Comparison of ENCODE assay signal across 8 mouse cellular contexts in genomic region chr12:28635535-28636476, GRCm38 (mm10). TPM values are rescaled to one million over a fixed set of nuclear protein-coding genes. Genes with fewer than 3 reads are reported as not detected.
DNase-seq lines count a peak whose midpoint lies in the region; ATAC-seq and TF ChIP-seq lines count a peak whose summit lies in the region.

Rps7 (minus strand) TSS chr12:28635953.

- H3K27me3 ChIP-seq in embryonic facial prominence, embryonic 15.5 days: no peaks in the 10 kb centered on the region
- H3K27me3 ChIP-seq in limb, embryonic 14.5 days (ENCODE audit: control insufficient read depth, insufficient read depth, low read length): no peaks in the 10 kb centered on the region
- no peaks in the 10 kb centered on the region for H3K27me3 ChIP-seq in midbrain, postnatal 0 days (ENCODE audit: insufficient read depth, low read length)

- no peaks in the 10 kb centered on the region for H3K9me3 ChIP-seq in embryonic facial prominence, embryonic 15.5 days (replicated peaks)
- H3K9me3 ChIP-seq in limb, embryonic 14.5 days (ENCODE audit: control insufficient read depth, low read length): no peaks in the 10 kb centered on the region
- H3K9me3 ChIP-seq in midbrain, postnatal 0 days (ENCODE audit: low read length): no peaks in the 10 kb centered on the region

- peak; percentile 76 for TF ChIP-seq POLR2A in bone marrow, adult 2 months (IDR thresholded peaks at IDR 0.05; ENCODE audit: borderline replicate concordance, control insufficient read depth, low read depth, low read length)
- TF ChIP-seq POLR2A in limb, embryonic 14.5 days (IDR thresholded peaks at IDR 0.05; ENCODE audit: borderline replicate concordance, extremely low read depth, insufficient read depth, insufficient read length): peak; percentile 82; the same call in 1 of the 2 replicates

- DNase-seq in 416B (ENCODE audit: low read depth): peak; percentile 97
- DNase-seq in heart, adult 8-10 months (ENCODE audit: low spot score): peak; percentile 95
- peak; percentile 95 for DNase-seq in kidney, adult 9 months
- DNase-seq in limb, embryonic 14.5 days (ENCODE audit: low spot score): peak; percentile 96
- peak; percentile 97 for DNase-seq in midbrain, postnatal 0 days (ENCODE audit: low spot score)
- peak; percentile 84 to 89 for DNase-seq in spleen, postnatal 14 days (ENCODE audit: low spot score in 2 of 2)

- peak within 1 kb of the TSS; percentile 62 for H3K4me2 ChIP-seq in embryonic facial prominence, embryonic 15.5 days (replicated peaks)
- peak within 1 kb of the TSS; percentile 82 for H3K4me2 ChIP-seq in limb, embryonic 14.5 days (replicated peaks; ENCODE audit: low read depth, low read length, severe bottlenecking)
- H3K4me2 ChIP-seq in midbrain, postnatal 0 days (ENCODE audit: low read depth, low read length, poor library complexity, severe bottlenecking): peak within 1 kb of the TSS; percentile 60

- H3K9ac ChIP-seq in embryonic facial prominence, embryonic 15.5 days: peak within 1 kb of the TSS; percentile 99
- H3K9ac ChIP-seq in limb, embryonic 14.5 days (ENCODE audit: low read depth, low read length, severe bottlenecking): peak within 1 kb of the TSS; percentile 95
- H3K9ac ChIP-seq in midbrain, postnatal 0 days (replicated peaks; ENCODE audit: low read length, poor library complexity, severe bottlenecking): peak within 1 kb of the TSS; percentile 88

- peaks cover 2% of the 10 kb centered on the region; the same call in 1 of the 2 replicates for H3K4me1 ChIP-seq in bone marrow, adult 2 months (ENCODE audit: control insufficient read depth, insufficient read depth, low read length)
- peaks cover 19% of the 10 kb centered on the region for H3K4me1 ChIP-seq in embryonic facial prominence, embryonic 15.5 days
- peaks cover 5% of the 10 kb centered on the region for H3K4me1 ChIP-seq in limb, embryonic 14.5 days (ENCODE audit: control insufficient read depth, insufficient read depth, low read length)
- peaks cover 5% of the 10 kb centered on the region; the same call in 1 of the 2 replicates for H3K4me1 ChIP-seq in midbrain, postnatal 0 days (ENCODE audit: insufficient read depth, low read length)

- H3K36me3 ChIP-seq in embryonic facial prominence, embryonic 15.5 days: peaks cover 36% of the 10 kb centered on the region
- H3K36me3 ChIP-seq in limb, embryonic 14.5 days (ENCODE audit: control insufficient read depth, insufficient read depth, low read length): peaks cover 39% of the 10 kb centered on the region
- peaks cover 31% of the 10 kb centered on the region for H3K36me3 ChIP-seq in midbrain, postnatal 0 days (ENCODE audit: insufficient read depth, low read length)

- 4% methylated on average over 69 of the region's 69 CpGs for WGBS in bone marrow, adult 2 months
- 5% methylated on average over 69 of the region's 69 CpGs for WGBS in embryonic facial prominence, embryonic 15.5 days
- 6% methylated on average over 69 of the region's 69 CpGs for WGBS in limb, embryonic 14.5 days
- 6% methylated on average over 69 of the region's 69 CpGs for WGBS in midbrain, postnatal 0 days

- peak; percentile 95 for ATAC-seq in embryonic facial prominence, embryonic 15.5 days (ENCODE audit: insufficient number of reproducible peaks, low FRiP score, low TSS enrichment, low read depth)
- peak; percentile 98 for ATAC-seq in limb, embryonic 14.5 days (ENCODE audit: low FRiP score, low read depth)
- ATAC-seq in midbrain, postnatal 0 days (ENCODE audit: low FRiP score): peak; percentile 96

- H3K27ac ChIP-seq in bone marrow, adult 2 months (ENCODE audit: control insufficient read depth, insufficient read depth, low read depth, low read length, poor library complexity): peak within 1 kb of the TSS; percentile 72
- peak within 1 kb of the TSS; percentile 91 for H3K27ac ChIP-seq in embryonic facial prominence, embryonic 15.5 days (replicated peaks)
- H3K27ac ChIP-seq in limb, embryonic 14.5 days (replicated peaks; ENCODE audit: low read depth, low read length): peak within 1 kb of the TSS; percentile 92
- H3K27ac ChIP-seq in midbrain, postnatal 0 days (ENCODE audit: low read depth, low read length): peak within 1 kb of the TSS; percentile 83

- 0 out of 2 replicates have a peak, but pooled peaks have one; percentile 1 for TF ChIP-seq CTCF in bone marrow, adult 2 months (IDR thresholded peaks at IDR 0.05; ENCODE audit: control insufficient read depth, insufficient read depth, low read length)
- TF ChIP-seq CTCF in midbrain, postnatal 0 days (IDR thresholded peaks at IDR 0.05): no peak

- peak within 1 kb of the TSS; percentile 61 for H3K4me3 ChIP-seq in bone marrow, adult 2 months (replicated peaks; ENCODE audit: control insufficient read depth, low read depth, low read length)
- peak within 1 kb of the TSS; percentile 85 for H3K4me3 ChIP-seq in embryonic facial prominence, embryonic 15.5 days (replicated peaks)
- H3K4me3 ChIP-seq in limb, embryonic 14.5 days (replicated peaks; ENCODE audit: low read length): peak within 1 kb of the TSS; percentile 83
- H3K4me3 ChIP-seq in midbrain, postnatal 0 days (ENCODE audit: low read depth, low read length): peak within 1 kb of the TSS; percentile 68

RNA-seq across cellular contexts. Expression of gene Rps7, which starts in this region (rescaled TPM):
- 313 and 671 TPM in 2 replicates for polyA plus RNA-seq in bone marrow, adult 2 months (2011; ENCODE audit: insufficient read depth, insufficient read length, low replicate concordance, missing spikeins)
- polyA plus RNA-seq in embryonic facial prominence, embryonic 15.5 days (2015; fragmentation: Nextera tagmentation; extraction: Ambion mirVana): 587 and 734 TPM in 2 replicates
- total RNA-seq in heart, adult 8-10 months (2022): 100 to 1,000 TPM; 211 to 303 (median 290) TPM
- polyA plus RNA-seq in limb, embryonic 14.5 days (2012; rRNA removed): 876 and 1,182 TPM in 2 replicates
- 1,044 and 1,048 TPM in 2 replicates for polyA plus RNA-seq in limb, embryonic 14.5 days (2014; fragmentation: Nextera tagmentation; extraction: Ambion mirVana)
- total RNA-seq in midbrain, postnatal 0 days (2014; rRNA removed): 844 and 942 TPM in 2 replicates
- 481 and 538 TPM in 2 replicates for polyA plus RNA-seq in midbrain, postnatal 0 days (2015; fragmentation: Nextera tagmentation; extraction: Ambion mirVana)

Comparison
In these comparisons a context has a peak if more than half of its experiments do, and no peak if none do; other contexts are left out.
1. Peak in every context shown above with its lines: DNase-seq, ATAC-seq, H3K4me3 ChIP-seq and H3K27ac ChIP-seq.